Mouse (Mus musculus): ENCODE measurements around the gene Lrp2. TPM values are rescaled to one million over a fixed set of nuclear protein-coding genes. Genes with fewer than 3 reads are reported as not detected.

Gene Lrp2
- polyA plus RNA-seq, 1 experiment from 2014 or later, result 0.15 TPM

Other genes starting within 250 kb of the Lrp2 start
- gene Abcb11, start 243.4 kb downstream of the Lrp2 start, polyA plus RNA-seq (2016; fragmentation: Nextera tagmentation; extraction: Ambion mirVana), result not detected in 2 replicates
- not detected in 2 replicates for gene Dhrs9, start 205.6 kb downstream of the Lrp2 start, polyA plus RNA-seq (2016; fragmentation: Nextera tagmentation; extraction: Ambion mirVana)
- 16.1 and 16.8 TPM in 2 replicates for gene Bbs5, start 61.1 kb upstream of the Lrp2 start, polyA plus RNA-seq (2016; fragmentation: Nextera tagmentation; extraction: Ambion mirVana)
- gene Klhl41, start 84.1 kb upstream of the Lrp2 start, polyA plus RNA-seq (2016; fragmentation: Nextera tagmentation; extraction: Ambion mirVana), result 0.30 and 1.1 TPM in 2 replicates
- gene Fastkd1, start 127.5 kb upstream of the Lrp2 start, polyA plus RNA-seq (2016; fragmentation: Nextera tagmentation; extraction: Ambion mirVana), result 15.0 and 15.9 TPM in 2 replicates
- 109 and 135 TPM in 2 replicates for gene Ppig, start 136.5 kb upstream of the Lrp2 start, polyA plus RNA-seq (2016; fragmentation: Nextera tagmentation; extraction: Ambion mirVana)
- 1.3 and 2.1 TPM in 2 replicates for gene Ccdc173, start 203.5 kb upstream of the Lrp2 start, polyA plus RNA-seq (2016; fragmentation: Nextera tagmentation; extraction: Ambion mirVana)
- 22.0 and 27.1 TPM in 2 replicates for gene Phospho2, start 203.6 kb upstream of the Lrp2 start, polyA plus RNA-seq (2016; fragmentation: Nextera tagmentation; extraction: Ambion mirVana)
- 24.8 and 30.8 TPM in 2 replicates for gene Klhl23, start 235.9 kb upstream of the Lrp2 start, polyA plus RNA-seq (2016; fragmentation: Nextera tagmentation; extraction: Ambion mirVana)

All from limb, embryonic 10.5 days (tissue).